Mouse (Mus musculus) urinary bladder, adult 18-20 months (tissue): ENCODE data around the gene Map2k6.

ENCODE experiments used
- DNase-seq, 2 experiments: peaks; one replicate each; pipeline ENCODE4 v3.0.0; 2022; ENCODE audit warnings: low spot score in 2 of 2, mixed read lengths in 2 of 2

Map2k6 gene

DNA sequence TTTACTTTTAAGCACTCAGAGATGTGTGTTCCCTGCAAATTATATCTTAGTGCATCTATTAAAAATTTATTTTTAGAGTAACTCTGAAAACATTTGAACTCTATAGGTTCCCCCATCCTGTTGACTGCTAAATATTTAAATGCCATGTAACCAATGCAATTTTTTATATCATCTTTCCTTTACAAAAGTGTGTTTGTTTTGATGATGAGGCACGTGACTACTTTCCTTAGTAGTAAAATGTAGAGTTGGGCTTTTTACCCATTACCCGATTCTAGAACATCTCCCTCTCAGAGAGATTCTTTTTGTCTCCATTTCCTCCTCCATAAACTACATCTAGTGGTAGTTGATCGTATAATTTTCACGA, 51.8 kb downstream of the Map2k6 start:
- no peak for DNase-seq

DNA sequence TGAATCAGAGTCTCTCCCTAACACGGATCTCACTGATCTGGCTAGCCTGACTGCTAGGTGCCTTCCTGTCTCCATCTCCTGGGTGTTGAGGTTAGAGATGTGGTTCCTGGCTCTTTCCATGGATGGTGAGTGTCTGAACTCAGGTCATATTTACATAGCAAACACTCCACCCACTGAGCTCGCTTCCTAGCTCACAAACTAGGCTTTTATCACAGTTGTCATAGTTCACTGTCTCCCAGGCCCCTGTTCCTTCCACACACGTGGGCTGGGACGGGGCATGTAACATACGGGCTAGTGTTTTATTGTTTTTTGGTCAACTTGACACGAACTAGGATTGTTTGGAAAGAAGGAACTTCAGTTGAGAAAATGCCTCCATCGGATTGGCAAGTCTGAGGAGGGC, 52.7 kb downstream of the Map2k6 start:
- DNase-seq = no peak

DNA sequence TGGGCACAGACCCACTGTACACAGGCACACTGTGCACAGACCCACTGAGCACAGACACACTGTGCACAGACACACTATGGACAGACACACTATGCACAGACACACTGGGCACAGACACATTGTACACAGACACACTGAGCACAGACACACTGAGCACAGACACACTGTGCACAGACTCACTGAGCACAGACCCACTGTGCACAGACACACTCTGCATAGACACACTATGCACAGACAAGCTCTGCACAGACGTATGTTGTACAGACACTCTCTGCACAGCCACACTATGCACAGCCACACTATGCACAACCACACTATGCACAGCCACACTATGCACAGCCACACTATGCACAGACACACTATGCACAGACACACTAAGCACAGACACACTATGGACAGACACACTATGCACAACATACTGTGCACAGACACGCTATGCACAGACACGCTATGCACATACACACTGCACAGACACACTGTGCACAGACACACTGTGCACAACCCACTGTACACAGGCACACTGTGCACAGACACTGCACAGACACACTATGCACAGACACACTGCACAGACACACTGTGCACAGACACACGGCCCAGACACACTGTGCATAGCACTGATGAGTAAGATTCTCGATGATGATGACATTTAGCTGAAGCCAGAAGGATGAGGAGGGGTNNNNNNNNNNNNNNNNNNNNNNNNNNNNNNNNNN, 54.7 kb downstream of the Map2k6 start:
- DNase-seq = no peak

DNA sequence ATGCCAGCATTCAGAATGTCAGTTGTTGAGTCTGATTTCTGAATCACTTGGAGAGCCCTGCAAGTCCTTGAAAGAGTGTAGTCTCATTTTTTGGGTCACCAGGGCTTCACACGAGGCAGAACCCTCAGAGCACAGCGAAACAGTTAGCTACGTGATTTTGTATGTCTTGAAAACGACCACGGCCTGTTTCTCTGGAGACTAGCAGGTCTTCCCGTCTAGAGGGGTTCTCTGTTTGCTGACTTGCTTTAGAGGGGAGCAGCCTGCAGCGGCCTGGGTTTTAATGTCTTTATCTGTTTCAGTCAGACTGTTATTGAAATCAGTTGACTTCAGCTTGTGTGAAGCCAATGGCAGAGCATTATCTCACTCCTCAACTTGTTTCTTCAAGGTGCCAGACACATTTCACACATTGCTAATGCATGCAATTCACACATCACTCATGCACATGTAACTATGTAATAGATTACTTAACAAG, 58.6 kb downstream of the Map2k6 start:
- DNase-seq = no peak

DNA sequence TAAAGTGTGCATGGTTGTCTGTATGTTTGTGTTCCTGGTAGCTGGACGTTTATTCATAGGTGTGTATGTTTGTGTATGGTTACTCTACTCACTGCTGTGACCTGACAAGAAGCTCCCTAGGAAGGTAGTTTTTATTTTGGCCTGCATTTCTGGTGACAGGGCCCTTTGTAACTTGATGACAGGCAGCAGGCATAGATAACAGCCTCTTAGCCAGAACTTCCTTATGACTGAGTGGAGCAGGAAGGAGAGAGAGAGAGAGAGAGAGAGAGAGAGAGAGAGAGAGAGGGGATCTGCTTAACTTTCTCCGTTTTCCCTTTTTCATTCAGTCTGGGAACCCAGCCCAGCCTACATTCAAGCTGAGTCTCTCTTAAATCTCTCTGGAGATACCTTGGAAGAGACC, 61.6 kb downstream of the Map2k6 start:
- DNase-seq = no peak

DNA sequence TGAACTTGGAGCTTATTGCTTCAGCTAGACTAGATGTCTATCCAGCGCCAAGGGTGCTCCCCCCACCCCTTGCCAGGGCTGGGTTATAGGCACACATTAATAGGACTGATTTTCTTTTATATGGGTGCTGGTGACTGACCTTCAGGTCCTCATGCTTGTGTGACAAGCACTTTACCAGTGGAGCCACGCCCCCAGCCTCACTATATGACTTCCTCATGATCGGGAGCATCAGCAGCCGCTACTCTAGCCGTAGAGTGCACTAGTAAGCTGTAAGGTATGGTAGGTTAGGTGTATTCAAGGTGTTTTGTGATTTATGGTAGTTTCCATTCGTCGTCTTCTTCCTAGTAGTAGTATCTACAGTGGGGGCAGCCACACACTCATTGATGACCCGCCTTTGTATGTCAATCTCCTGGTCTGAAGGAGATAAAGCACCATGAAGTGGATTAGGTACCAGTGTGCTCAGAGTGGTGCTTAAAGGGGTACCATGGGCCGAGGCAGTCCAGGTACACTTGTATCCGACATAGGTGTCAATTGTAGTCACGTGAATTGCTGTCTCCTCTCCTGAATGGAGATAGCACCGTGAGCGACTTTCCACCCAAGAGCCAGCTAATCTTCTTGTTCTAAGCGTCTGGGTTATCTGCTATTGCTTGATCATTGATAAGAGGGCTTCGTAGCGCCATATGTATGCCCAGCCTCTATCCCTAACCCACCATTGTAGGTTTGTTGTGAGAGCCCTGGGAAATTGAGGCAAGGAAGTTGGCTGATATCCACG, 62.8 kb downstream of the Map2k6 start:
- no peak for DNase-seq

DNA sequence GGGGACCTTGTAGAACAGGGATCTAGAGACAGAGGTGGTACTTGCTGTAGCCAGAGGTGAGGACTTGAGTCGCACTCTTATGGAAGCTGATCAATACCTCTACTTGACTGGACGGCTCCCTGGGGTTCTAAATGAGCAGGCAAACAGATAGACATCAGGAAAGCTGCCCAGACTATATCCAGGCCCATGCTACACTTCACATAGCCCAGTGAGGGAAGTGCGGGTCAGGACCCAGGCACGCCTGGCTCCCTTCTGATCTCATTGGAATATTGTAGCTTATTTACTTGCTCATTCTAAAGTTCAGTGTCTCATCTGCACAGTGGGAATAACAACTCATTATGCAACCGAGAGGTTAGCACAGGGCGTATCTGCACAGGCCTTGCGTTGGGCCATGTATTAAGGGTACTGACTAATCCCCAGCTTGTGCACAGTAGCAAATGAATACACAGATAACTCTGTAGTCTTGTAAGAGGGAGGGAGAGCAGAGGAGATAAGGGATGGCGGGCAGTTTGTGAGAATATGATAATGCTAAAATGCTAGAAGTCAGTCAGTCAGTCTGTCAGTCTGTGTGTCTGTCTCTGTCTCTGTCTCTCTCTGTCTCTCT, 64.2 kb downstream of the Map2k6 start:
- no peak for DNase-seq

DNA sequence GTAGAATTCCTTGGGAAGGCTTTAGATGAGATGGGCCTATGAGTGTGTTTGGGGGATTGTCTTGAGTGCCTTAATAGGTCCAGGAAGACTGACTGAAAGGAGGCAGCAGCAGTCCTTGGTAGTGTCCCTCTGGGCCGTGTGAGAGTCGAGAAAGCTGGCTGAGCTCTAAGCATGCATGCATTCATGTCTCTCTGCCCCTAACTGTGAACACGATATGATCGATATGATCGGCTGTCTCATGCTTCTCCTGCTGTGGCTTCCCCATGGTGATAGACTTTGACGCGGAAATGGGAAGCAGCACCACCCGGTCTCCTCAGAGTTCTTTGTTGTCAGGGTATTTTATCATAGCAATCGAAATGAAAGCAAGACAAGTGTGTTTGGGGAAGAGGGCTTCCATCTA, 64.9 kb downstream of the Map2k6 start:
- DNase-seq = no peak

DNA sequence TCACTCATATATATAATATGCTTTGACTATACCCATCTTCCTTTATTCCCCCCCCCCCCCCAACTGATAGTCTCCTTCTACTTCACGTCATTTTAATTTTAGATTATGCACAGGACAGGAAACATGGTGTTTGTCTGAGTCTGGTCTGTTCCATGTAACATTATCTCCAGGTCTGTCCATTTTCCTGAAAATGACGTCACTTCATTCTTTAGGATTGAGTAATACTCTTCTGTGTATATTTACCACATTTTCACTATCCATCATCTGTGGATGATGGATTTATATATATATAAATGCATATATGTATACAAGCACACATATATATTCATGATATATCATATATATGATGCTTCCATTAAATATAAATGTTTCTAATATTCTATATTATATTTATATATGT, 70.1 kb downstream of the Map2k6 start:
- DNase-seq = no peak

DNA sequence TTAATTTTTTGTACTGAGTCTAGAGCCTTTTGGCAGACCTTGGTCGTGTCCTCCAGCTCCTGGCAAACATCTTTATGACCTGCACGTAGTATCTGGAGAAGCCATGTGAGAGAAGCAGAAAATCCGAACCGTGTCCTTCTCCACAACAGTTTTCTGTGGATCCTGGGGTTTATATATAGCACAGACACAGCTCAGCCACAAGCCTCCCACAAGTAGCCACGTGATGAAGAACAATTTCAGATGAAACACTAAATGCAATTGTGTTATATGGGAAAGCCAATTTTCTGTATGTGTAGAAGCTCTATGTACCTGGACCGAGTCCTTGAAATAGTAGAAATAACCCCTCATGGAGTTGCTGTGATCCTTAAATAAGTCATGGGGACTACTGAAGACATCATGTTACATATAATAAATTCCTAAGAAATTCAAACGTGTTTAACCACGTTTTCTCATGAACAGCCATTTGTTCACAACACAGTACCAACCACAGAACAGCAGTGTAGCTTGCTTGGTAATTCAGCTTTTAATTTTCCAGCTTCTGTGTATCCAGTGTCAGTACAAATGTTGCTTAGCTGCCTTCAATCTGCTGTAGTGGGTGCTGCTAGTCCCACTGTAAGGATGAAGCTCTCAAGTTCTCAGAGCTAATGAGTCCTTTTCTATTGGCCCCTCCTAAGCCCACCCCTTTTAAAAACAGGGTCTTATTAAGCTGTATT, 71.8 kb downstream of the Map2k6 start:
- DNase-seq = no peak

DNA sequence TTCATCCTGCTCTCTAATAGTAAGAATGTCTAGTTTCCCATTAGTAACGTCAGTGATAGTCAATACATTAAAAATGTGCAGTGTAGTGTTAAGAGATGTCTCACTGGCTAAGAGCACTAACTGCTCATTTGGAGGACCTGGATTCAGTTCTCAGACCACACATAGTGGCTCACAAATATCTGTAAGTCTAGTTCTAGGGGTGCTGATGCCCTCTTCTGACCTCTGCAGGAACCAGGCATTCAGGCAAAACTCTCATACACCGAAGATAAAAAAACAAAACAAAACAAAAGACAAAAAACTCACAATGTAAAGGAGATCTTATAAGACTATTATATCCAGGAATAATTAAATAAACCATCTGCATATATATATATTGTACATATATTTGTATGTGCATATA, 72.4 kb downstream of the Map2k6 start:
- no peak for DNase-seq

DNA sequence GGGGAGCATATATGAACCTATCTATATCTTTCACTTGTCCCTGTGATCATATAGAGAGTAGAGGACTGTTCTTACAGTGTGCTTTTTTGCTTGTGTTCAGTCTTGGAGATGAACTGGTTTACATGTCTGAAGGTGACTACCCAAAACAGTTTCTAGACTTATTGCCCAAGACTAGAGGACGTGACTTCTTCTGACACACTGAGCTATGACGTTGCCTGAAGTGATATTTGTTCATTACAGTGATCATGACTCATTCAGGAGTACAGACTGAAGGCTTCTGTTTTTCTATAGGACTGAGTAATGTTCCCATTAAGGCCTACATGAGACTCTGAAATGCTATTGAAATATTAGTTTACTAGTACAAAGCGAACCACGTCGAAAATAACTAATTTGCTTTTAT, 73.2 kb downstream of the Map2k6 start:
- DNase-seq = no peak

DNA sequence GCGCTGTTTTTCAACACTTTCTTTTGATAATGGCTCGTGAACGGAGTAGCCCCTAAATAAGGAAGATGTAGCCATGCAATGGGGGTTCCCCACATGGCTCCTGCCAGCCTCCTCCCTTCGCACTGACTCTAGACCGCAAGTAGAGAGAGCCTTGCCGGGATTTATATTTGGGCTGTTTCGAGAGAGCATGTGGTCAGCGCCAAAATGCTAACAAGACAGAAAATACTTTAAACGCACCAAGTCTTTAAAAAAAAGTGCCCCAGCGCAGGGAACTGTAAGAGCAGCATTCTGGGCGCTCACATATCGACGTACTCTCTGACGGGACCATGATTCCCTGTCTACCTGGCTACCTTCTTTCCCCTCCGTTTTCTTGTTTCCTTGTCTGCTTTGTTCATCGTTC, 74.6 kb downstream of the Map2k6 start:
- DNase-seq = no peak

DNA sequence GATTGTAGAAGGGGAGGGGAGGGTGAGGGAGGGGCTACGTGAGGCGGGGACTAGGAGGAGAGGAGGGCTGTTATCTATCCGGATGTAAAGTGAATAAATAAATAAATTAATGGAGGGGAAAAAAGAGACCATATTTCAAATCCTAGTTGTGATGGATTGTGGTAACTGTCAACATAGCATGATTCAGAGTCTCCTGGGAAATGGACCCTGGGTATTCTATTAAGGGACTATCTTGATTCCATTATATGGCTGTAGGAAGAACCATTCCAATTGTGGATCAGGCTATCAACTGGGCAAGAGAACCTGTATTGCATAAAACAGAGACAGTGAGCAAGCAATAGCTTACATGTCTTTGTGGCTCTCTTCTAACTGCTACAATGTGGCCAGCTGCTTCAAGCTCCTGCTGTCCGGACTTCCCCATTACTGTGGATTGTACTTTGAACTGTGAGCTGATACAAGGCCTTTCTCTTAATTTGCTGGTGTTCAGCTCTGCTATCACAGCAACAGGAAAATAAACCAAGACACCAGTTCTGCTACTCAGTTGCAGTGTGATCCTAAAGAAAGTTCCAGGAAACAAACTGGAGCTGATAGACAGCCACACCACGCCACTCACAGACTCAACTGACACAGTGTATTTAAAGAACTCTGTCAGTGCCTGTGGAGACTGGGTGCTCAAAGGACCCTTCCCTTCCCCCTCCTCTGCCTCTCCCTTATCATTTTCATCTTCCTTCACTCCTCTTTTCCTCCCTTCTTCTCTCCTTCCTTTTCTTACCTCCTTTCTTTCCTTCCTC, 77.6 kb downstream of the Map2k6 start:
- no peak for DNase-seq

DNA sequence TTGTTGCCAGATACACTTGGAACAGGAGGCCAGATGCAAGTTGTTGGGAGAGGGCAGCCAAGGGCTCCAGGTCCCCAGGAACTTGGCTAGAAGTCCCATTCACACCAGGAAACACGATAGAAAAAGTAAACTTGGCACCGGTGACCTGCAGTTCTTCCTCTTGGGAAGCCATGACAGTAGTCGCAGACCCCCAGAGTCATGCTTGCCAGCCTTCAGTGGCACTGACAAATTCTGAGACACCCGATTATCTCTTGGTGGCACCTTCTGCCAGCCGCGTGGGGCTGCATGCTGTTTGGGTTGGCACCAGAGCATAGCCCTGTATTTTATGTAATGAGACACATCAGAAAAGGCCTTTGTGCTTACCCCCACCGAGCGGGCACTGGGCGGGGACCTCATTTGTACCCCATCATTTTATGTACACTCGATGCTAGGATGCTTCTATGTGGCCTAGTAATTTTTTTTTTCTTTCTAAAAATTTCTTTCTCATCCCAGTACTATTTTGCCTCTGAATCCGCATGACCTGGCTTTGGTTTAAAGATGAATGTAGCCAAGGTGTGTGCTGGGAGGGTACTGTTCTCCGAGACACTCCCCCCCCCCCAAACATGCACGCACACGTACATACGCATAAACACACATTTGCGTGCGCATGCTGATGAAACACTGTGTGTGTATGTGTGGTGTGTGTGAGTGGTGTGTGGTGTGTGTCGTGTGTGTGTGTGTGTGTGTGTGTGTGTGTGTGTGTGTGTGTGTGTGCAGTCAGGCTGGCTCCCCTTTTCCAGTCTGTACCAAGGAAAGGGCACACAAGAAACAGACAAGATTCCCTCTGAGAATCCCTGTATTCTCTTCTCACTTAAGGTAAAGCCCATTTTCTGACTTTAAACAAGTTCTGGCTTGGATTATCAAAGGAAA, 79.3 kb downstream of the Map2k6 start:
- no peak for DNase-seq

DNA sequence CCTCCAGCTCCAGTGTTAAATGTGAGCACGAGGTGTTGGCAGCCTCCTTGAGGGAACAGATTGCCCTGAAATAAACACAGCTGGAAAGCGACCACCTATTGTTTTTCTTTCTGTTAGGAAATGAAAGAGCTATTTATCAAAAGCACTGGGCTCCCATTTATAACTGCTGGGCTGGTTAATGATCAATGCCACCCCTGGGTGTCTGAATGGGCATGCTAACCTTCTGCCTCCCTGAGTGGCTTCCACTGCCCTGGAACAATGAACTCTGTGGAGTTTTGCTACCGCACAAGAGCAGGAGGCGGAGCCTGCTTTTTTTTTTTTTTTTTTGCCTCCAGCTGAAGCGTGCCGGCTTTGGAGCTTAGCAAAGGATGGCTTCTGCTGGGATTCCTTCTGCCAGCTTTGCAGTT, 80.1 kb downstream of the Map2k6 start:
- no peak for DNase-seq

DNA sequence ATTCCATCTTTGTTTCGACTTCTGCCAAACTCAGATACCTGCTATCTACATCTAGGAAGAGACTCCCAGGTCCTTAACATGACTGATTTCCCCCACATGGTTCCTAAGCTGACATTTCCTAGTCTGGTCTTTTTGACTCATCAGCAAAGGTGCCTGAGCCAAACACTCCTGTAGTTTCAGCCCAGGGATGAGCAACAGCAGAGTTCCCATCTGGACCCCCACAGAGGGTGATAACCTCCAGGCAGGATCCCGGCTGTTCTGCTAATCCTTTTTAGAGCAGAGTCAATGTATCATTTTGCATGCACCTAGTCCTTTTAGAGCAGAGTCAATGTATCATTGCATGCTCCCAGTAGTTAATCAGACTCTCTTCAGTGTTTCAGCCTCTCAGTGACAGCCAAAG, 82.5 kb downstream of the Map2k6 start:
- no peak for DNase-seq

DNA sequence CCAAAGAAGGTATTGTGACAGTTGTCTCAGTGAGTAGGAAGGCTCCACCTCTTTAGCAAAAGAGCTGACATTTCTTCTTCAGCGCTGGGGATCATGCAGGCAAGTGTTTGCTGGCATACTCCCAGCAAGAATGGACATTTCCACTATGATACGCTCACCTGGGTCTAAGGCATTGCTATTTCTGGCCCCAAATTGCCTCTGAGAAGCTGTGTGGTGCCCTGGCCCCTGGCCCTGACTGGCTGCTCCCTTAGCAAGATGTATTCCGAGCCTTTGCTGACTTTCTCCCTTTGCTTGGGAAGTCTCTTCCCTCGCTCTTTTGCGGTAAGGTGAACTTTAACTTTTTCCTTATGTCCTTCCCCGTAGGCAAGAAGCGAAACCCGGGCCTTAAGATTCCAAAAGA, 83.3 kb downstream of the Map2k6 start:
- no peak for DNase-seq

DNA sequence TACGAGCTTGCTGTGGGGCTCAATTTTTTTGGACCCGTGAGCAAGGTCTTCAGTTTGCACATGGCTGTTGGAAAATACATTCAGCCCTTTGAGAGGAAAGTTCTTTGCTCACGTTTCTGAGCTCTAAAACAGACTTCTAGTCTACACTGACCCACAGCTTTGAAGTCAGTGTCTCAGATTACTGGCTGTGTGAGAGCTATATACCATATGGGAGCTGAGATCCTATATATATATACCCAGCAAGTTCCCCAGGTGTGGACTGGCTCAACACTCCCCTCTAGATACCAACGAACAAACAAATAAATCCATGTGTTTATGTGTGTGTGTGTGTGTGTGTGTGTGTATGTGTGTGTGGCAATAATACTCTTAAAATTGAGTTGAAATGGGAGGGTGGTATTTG, 83.7 kb downstream of the Map2k6 start:
- DNase-seq = no peak

DNA sequence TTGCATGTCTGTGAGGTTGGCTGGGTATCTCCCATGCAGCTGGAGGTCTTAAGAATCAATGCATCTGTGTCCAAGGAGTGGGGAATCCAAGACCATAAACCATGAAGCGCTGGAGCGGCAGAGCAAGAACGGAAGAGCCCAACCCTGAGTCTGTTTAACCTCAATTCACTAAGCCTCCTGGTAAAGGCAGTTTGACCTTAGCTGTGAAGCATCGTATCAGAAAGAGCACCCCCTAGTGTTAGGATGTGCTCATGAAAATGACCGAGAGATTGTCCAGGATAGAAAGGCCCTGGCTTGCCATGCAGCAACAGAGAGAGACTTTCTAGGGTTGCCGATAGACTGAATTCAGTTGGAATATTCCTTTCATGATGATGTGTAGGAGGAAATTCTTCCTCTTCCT, 84.2 kb downstream of the Map2k6 start:
- no peak for DNase-seq

DNA sequence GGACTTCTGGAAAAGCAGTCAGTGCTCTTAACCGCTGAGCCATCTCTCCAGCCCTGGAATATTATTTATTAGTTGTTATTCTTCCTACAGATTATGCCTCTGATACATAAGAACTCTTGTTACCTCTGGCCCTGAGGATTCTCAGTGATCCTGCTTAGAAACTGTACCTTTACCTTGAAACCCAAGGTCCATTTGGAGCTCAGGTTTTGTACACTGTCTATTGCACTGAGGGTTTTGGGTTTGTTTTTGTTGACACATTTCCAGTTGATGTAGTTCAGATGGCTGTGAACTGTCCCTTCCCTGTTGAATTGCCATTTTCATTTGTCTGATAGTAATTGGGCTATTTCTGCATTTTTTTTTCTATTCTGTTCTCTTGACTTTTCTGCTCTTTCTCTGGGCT, 85.5 kb downstream of the Map2k6 start:
- DNase-seq = no peak
